Mouse (Mus musculus): ENCODE data around the gene Cyp2c37. TPM values are rescaled to one million over a fixed set of nuclear protein-coding genes. Genes with fewer than 3 reads are reported as not detected.

Gene Cyp2c37
- polyA plus RNA-seq (2015; fragmentation: Illumina TruSeq; extraction: RNeasy Lipid Tissue Mini Kit (QIAGEN cat#74804); ENCODE audit: insufficient read depth, low read depth, low replicate concordance), result not detected

DNA sequence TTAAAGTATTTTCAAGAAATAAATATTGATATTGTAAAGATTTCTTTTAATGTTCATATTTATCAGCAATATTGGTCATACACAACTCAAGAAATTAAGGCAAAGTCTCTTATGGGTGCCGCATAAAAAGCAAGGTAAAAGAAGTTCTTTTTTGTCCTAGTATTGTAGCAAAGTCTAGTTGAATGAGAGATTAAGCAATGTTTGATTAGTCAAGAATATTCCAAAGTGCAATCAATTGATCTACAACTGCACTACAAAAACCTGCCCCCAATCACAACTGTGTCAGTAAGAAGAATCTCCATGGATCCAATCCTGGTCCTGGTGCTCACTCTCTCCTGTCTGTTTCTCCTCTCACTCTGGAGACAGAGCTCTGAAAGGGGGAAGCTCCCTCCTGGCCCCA, at the start of gene Cyp2c37:
Gene Cyp2c37 (plus strand): TSS at position 285 of the 400 bp plus-strand sequence.

Other genes with a start within 250 kb of the Cyp2c37 start
- not detected for gene Cyp2c40, start 179.6 kb upstream of the Cyp2c37 start, polyA plus RNA-seq (2015; fragmentation: Illumina TruSeq; extraction: RNeasy Lipid Tissue Mini Kit (QIAGEN cat#74804); ENCODE audit: insufficient read depth, low read depth, low replicate concordance)
- gene Cyp2c69, start 105.6 kb upstream of the Cyp2c37 start, polyA plus RNA-seq (2015; fragmentation: Illumina TruSeq; extraction: RNeasy Lipid Tissue Mini Kit (QIAGEN cat#74804); ENCODE audit: insufficient read depth, low read depth, low replicate concordance), result not detected
- not detected for gene Cyp2c54, start 81.4 kb downstream of the Cyp2c37 start, polyA plus RNA-seq (2015; fragmentation: Illumina TruSeq; extraction: RNeasy Lipid Tissue Mini Kit (QIAGEN cat#74804); ENCODE audit: insufficient read depth, low read depth, low replicate concordance)
- not detected for gene Cyp2c50, start 97.3 kb downstream of the Cyp2c37 start, polyA plus RNA-seq (2015; fragmentation: Illumina TruSeq; extraction: RNeasy Lipid Tissue Mini Kit (QIAGEN cat#74804); ENCODE audit: insufficient read depth, low read depth, low replicate concordance)
- not detected for gene Cyp2c70, start 194.9 kb downstream of the Cyp2c37 start, polyA plus RNA-seq (2015; fragmentation: Illumina TruSeq; extraction: RNeasy Lipid Tissue Mini Kit (QIAGEN cat#74804); ENCODE audit: insufficient read depth, low read depth, low replicate concordance)

All from pancreas, adult 10 weeks (tissue).